Mouse (Mus musculus): ENCODE measurements around the gene Spata21. TPM values are rescaled to one million over a fixed set of nuclear protein-coding genes. Genes with fewer than 3 reads are reported as not detected.

Gene Spata21
- not detected in 2 replicates for polyA plus RNA-seq (2016; fragmentation: Nextera tagmentation; extraction: Ambion mirVana)

GRCm38 (mm10) chr4:141088033-141088432 is at the start of gene Spata21:
Gene Spata21 (plus strand): TSS chr4:141088333.
- DNase-seq (ENCODE audit: low spot score): no peak
- WGBS: 76% methylated on average over 6 of the region's 6 CpGs
- Histone ChIP-seq H3K36me3 (no peaks in the 10 kb centered on the region), H3K4me1 (replicated peaks) (0 out of 2 replicates have a peak, but pooled peaks cover 6% of the 10 kb centered on the region), H3K27ac (no peak within 1 kb of the TSS), H3K27me3 (ENCODE audit: insufficient read depth, poor library complexity, severe bottlenecking) (no peaks in the 10 kb centered on the region), H3K4me3 (no peak within 1 kb of the TSS), H3K9me3 (no peaks in the 10 kb centered on the region)

GRCm38 (mm10) chr4:141041117-141041516 is 47.0 kb upstream of the Spata21 start:
- Histone ChIP-seq H3K36me3 (peaks cover 90% of the 10 kb centered on the region), H3K27ac (no peak overlapping the region), H3K4me3 (no peak overlapping the region), H3K4me1 (replicated peaks) (peaks cover 11% of the 10 kb centered on the region), H3K9me3 (no peaks in the 10 kb centered on the region), H3K27me3 (ENCODE audit: insufficient read depth, poor library complexity, severe bottlenecking) (no peaks in the 10 kb centered on the region)
- DNase-seq (ENCODE audit: low spot score): no peak
- 57% methylated on average over 12 of the region's 12 CpGs for WGBS

DNA sequence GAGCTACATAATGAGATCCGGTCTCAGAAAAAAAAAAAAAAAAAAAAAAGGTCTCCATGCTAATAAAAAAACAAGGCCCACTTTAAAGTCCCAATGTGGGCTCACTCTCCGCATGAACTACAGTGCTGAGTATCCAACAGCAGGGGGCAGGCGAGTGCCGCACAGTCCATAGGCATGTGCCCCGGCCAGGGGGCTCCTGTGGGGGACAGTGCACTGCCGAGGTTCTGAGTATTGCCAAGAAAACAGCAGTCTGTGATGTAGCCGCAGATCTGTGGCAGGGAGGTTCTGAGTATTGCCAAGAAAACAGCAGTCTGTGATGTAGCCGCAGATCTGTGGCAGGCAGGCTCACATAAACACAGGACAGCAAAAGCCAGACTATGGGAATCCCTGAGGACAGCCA is 43.3 kb upstream of the Spata21 start:
- peaks cover 80% of the 10 kb centered on the region for H3K36me3 ChIP-seq

GRCm38 (mm10) chr4:141048810-141049475 is 39.2 kb upstream of the Spata21 start:
- WGBS: 47% methylated on average over 17 of the region's 17 CpGs
- DNase-seq (ENCODE audit: low spot score): peak; percentile 45
- Histone ChIP-seq H3K27me3 (ENCODE audit: insufficient read depth, poor library complexity, severe bottlenecking) (no peaks in the 10 kb centered on the region), H3K27ac (peak overlapping the region; percentile 91), H3K9me3 (no peaks in the 10 kb centered on the region), H3K36me3 (peaks cover 63% of the 10 kb centered on the region), H3K4me3 (peak overlapping the region; percentile 38), H3K4me1 (replicated peaks) (peaks cover 78% of the 10 kb centered on the region)

More for the DNA sequence above, 43.3 kb upstream of the Spata21 start:
- Histone ChIP-seq H3K9me3 (no peaks in the 10 kb centered on the region), H3K4me1 (replicated peaks) (peaks cover 48% of the 10 kb centered on the region), H3K27ac (peak overlapping the region; percentile 9; the same call in 1 of the 2 replicates), H3K27me3 (ENCODE audit: insufficient read depth, poor library complexity, severe bottlenecking) (no peaks in the 10 kb centered on the region), H3K4me3 (no peak overlapping the region)
- WGBS: 26% methylated on average over 8 of the region's 8 CpGs
- peak; percentile 80 for DNase-seq (ENCODE audit: low spot score)

DNA sequence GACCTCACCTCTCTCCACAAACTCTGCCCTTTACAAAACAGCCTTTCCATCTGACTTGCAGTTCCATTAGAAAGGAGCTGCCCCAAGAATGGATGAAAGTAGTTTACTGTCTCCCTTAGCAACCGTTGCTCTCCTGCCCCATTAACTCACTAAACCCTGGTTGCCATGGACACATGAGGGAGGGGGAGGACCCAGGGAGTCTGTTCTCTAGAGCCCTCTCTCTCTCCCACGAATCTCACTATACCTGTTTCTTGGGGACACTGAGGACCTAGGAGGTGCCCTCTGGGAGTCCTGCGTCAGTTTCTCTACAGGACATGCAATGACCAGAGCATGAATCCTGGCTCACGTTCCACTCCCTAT is 38.7 kb upstream of the Spata21 start:
- Histone ChIP-seq H3K4me3 (peak overlapping the region; percentile 38), H3K4me1 (replicated peaks) (peaks cover 83% of the 10 kb centered on the region), H3K27ac (peak overlapping the region; percentile 91), H3K9me3 (no peaks in the 10 kb centered on the region), H3K27me3 (ENCODE audit: insufficient read depth, poor library complexity, severe bottlenecking) (no peaks in the 10 kb centered on the region), H3K36me3 (peaks cover 65% of the 10 kb centered on the region)
- 27% methylated on average over 4 of the region's 4 CpGs for WGBS
- DNase-seq (ENCODE audit: low spot score): peak; percentile 83

GRCm38 (mm10) chr4:141052442-141052841 is 35.7 kb upstream of the Spata21 start:
- 91% methylated on average over 12 of the region's 12 CpGs for WGBS
- no peak overlapping the region for H3K4me3 ChIP-seq
- H3K27ac ChIP-seq: peak overlapping the region; percentile 87; the same call in 1 of the 2 replicates

DNA sequence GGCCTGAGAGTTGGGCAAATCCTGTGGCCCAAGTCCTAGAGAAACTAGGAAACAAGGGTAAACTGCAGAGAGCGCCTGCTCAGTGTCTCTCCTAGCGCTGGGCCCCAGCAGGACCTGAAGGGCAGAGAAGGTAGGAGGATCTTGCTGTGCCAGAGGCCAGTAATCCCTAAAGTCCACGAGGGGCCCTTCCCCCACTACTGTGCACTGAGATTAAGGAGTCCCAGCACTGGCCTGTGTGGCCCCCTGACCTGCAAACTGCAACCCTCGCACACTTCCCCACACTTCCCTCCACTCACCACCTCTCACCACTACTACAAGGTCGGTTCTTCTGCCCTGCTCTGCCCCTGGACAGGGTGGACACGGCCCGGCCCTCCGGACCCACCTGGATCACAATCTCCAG is 35.0 kb upstream of the Spata21 start:
- peaks cover 67% of the 10 kb centered on the region for H3K36me3 ChIP-seq
- peak overlapping the region; percentile 32 for H3K4me3 ChIP-seq
- H3K9me3 ChIP-seq: no peaks in the 10 kb centered on the region
- 37% methylated on average over 8 of the region's 8 CpGs for WGBS
- no peak for DNase-seq (ENCODE audit: low spot score)
- peak overlapping the region; percentile 87 for H3K27ac ChIP-seq
- H3K27me3 ChIP-seq (ENCODE audit: insufficient read depth, poor library complexity, severe bottlenecking): no peaks in the 10 kb centered on the region
- peaks cover 66% of the 10 kb centered on the region for H3K4me1 ChIP-seq (replicated peaks)

More at GRCm38 (mm10) chr4:141052442-141052841, 35.7 kb upstream of the Spata21 start:
- DNase-seq (ENCODE audit: low spot score): no peak
- Histone ChIP-seq H3K27me3 (ENCODE audit: insufficient read depth, poor library complexity, severe bottlenecking) (no peaks in the 10 kb centered on the region), H3K4me1 (replicated peaks) (peaks cover 73% of the 10 kb centered on the region), H3K36me3 (peaks cover 68% of the 10 kb centered on the region), H3K9me3 (no peaks in the 10 kb centered on the region)

DNA sequence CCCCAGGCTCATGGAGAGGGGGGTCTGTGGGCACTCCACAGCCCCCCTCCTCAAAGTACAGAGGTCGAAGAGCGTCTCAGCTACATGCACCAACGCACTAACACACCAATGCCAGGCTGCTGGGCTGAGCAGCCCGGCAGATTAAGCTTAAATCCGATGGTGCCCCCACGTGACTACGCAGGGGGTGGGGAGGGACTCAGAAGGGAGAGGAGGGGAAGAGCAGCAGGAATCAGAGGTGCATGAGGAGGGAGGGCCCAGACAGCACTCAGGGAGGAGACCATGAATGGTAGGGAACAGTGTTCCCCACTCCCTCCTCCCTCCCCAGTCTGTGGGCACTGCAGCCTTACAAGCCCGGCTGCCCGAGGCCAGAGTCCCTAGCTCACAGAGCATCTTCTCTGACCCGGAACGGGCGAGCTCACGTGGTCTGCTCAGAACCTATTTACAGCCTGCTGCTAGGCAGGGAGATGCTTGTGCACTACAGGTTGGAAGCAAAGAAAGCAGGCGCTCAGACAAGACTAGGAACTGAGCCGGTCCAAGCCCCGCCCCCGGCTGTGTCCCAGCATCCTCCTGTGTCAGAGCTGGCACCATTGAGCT is 34.5 kb upstream of the Spata21 start:
- H3K4me1 ChIP-seq (replicated peaks): peaks cover 63% of the 10 kb centered on the region
- peak overlapping the region; percentile 87 for H3K27ac ChIP-seq
- DNase-seq (ENCODE audit: low spot score): peak; percentile 65
- no peaks in the 10 kb centered on the region for H3K27me3 ChIP-seq (ENCODE audit: insufficient read depth, poor library complexity, severe bottlenecking)
- no peaks in the 10 kb centered on the region for H3K9me3 ChIP-seq
- 24% methylated on average over 17 of the region's 17 CpGs for WGBS
- peaks cover 63% of the 10 kb centered on the region for H3K36me3 ChIP-seq
- H3K4me3 ChIP-seq: peak overlapping the region; percentile 32

DNA sequence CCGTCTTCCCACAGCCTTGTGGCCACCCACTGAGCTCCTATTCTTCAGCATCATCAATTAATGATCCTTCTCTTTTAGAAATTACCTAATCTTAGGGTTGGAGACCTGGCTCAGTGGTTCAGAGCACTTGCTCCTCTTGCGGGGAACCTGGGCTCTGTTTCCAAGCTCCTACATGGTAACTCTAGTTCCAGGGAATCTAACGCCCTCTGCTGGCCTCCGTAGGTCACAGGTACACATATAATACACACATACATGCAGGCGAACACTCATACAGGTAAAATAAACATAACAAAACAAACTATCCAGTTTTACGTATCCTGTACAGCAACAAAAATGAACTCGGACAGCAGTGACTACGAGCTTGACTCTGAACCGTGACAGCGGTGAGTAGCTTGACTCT is 31.2 kb upstream of the Spata21 start:
- no peaks in the 10 kb centered on the region for H3K9me3 ChIP-seq
- H3K4me1 ChIP-seq (replicated peaks): peaks cover 62% of the 10 kb centered on the region
- DNase-seq (ENCODE audit: low spot score): no peak
- WGBS: 97% methylated on average over 10 of the region's 10 CpGs
- no peak overlapping the region for H3K4me3 ChIP-seq
- no peak overlapping the region for H3K27ac ChIP-seq
- no peaks in the 10 kb centered on the region for H3K27me3 ChIP-seq (ENCODE audit: insufficient read depth, poor library complexity, severe bottlenecking)
- peaks cover 52% of the 10 kb centered on the region for H3K36me3 ChIP-seq

GRCm38 (mm10) chr4:141058835-141059234 is 29.3 kb upstream of the Spata21 start:
- Histone ChIP-seq H3K27me3 (ENCODE audit: insufficient read depth, poor library complexity, severe bottlenecking) (no peaks in the 10 kb centered on the region), H3K4me1 (replicated peaks) (peaks cover 44% of the 10 kb centered on the region), H3K4me3 (peak overlapping the region; percentile 68; the same call in 1 of the 2 replicates), H3K9me3 (no peaks in the 10 kb centered on the region), H3K27ac (peak overlapping the region; percentile 23; the same call in 1 of the 2 replicates), H3K36me3 (peaks cover 40% of the 10 kb centered on the region)
- DNase-seq (ENCODE audit: low spot score): no peak
- 81% methylated on average over 9 of the region's 9 CpGs for WGBS

- WGBS: 2% methylated on average over 32 of the region's 32 CpGs
- peak; percentile 12 for DNase-seq (ENCODE audit: low spot score)
- H3K9me3 ChIP-seq: no peaks in the 10 kb centered on the region
Observed at GRCm38 (mm10) chr4:141059616-141060425, 28.3 kb upstream of the Spata21 start.

GRCm38 (mm10) chr4:141060426-141061301 is 27.5 kb upstream of the Spata21 start, which contains the start of gene Crocc:
Gene Crocc (minus strand): TSS chr4:141060550.
- DNase-seq (ENCODE audit: low spot score): peak; percentile 100
- under 1% methylated on average over 77 of the region's 77 CpGs for WGBS

More at GRCm38 (mm10) chr4:141059616-141060425, 28.3 kb upstream of the Spata21 start:
- H3K27ac ChIP-seq: peak overlapping the region; percentile 95
- peaks cover 31% of the 10 kb centered on the region for H3K36me3 ChIP-seq
- no peaks in the 10 kb centered on the region for H3K27me3 ChIP-seq (ENCODE audit: insufficient read depth, poor library complexity, severe bottlenecking)
- H3K4me1 ChIP-seq (replicated peaks): peaks cover 37% of the 10 kb centered on the region
- peak overlapping the region; percentile 68 for H3K4me3 ChIP-seq

More at GRCm38 (mm10) chr4:141060426-141061301, 27.5 kb upstream of the Spata21 start, which contains the start of gene Crocc:
- H3K27me3 ChIP-seq (ENCODE audit: insufficient read depth, poor library complexity, severe bottlenecking): no peaks in the 10 kb centered on the region
- peaks cover 25% of the 10 kb centered on the region for H3K36me3 ChIP-seq
- H3K27ac ChIP-seq: peak within 1 kb of the TSS; percentile 95
- H3K9me3 ChIP-seq: no peaks in the 10 kb centered on the region
- H3K4me1 ChIP-seq (replicated peaks): peaks cover 37% of the 10 kb centered on the region
- peak within 1 kb of the TSS; percentile 68 for H3K4me3 ChIP-seq

Data from hindbrain, embryonic 10.5 days (tissue).